Mouse (Mus musculus): ENCODE measurements at regions not wholly inside any gene's neighbourhood (a gene's known extent, or its start where the extent isn't known, plus 50 kb on each side); places are given as distances from the start of the nearest gene placed in this dataset.

DNA sequence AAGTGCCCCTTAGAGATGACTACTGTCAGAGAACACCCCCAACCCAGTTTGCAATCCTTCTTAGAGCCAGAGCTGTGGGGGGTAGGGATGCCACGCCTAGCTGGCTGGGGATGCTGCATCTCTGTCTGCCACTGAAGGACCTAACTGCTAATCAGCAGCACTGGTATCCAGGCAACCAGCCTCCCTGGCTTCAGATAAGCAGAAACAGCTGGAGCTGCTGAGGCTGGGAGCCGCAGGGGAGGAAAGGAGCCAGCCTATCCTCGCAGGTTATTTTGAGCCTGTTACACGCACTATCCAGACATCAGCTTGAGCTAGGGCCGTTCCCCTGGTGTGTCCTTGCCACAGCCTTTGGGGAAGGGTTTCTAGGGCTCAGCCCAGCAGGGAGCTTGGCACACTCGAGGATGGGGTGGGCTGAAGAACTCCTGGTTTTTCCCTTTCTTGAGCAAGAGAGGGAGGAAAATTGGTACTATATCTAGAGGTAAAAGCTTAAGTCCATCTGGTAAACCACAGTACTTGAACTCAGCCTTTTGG, 68.4 kb downstream of the Irf2bpl start:
- TF ChIP-seq CTCF (IDR thresholded peaks at IDR 0.05; ENCODE audit: low read depth, low read length) (no peak), GATA1 (IDR thresholded peaks at IDR 0.05; ENCODE audit: borderline replicate concordance, low read length) (no peak), TAL1 (conservative IDR thresholded peaks at IDR 0.05; ENCODE audit: low read depth, low read length) (no peak), GATA2 (IDR thresholded peaks at IDR 0.05; ENCODE audit: borderline replicate concordance, low read depth, low read length) (no peak), POLR2AphosphoS5 (IDR thresholded peaks at IDR 0.05; ENCODE audit: insufficient replicate concordance, low read depth, low read length) (no peak)
